Mouse (Mus musculus) heart, embryonic 13.5 days (tissue): ENCODE measurements around the gene Gh. TPM values are rescaled to one million over a fixed set of nuclear protein-coding genes. Genes with fewer than 3 reads are reported as not detected.

Experiments used
- ATAC-seq: fragments of 200-750 bp; cut with Nextera tagmentation; 2 replicates; pipeline ENCODE4 v1.8.0; 2017; ENCODE audit warnings: moderate TSS enrichment; ENCODE audit not compliant: insufficient number of reproducible peaks, low FRiP score, low TSS enrichment; ENCODE audit errors: extremely low read depth
- H3K27ac ChIP-seq: fragments of 300-500 bp; sonication (generic); replicated peaks from 2 replicates; pipeline ENCODE4 v1.5.1; 2015; ENCODE audit warnings: moderate library complexity, mild to moderate bottlenecking, inconsistent platforms
- H3K27me3 ChIP-seq: fragments of 300-500 bp; sonication (generic); replicated peaks from 2 replicates; pipeline ENCODE4 v1.6.1; 2015; ENCODE audit warnings: mild to moderate bottlenecking, inconsistent platforms
- H3K36me3 ChIP-seq: fragments of 300-500 bp; sonication (generic); 2 replicates; pipeline ENCODE4 v1.6.1; 2015; ENCODE audit warnings: mild to moderate bottlenecking, inconsistent platforms
- H3K4me1 ChIP-seq: fragments of 300-500 bp; sonication (generic); 2 replicates; pipeline ENCODE4 v1.6.1; 2015; ENCODE audit warnings: inconsistent platforms
- H3K4me2 ChIP-seq: fragments of 300-500 bp; sonication (generic); 2 replicates; pipeline ENCODE4 v1.6.1; 2015; ENCODE audit warnings: inconsistent platforms, mild to moderate bottlenecking, moderate library complexity
- H3K4me3 ChIP-seq: fragments of 300-500 bp; sonication (generic); 2 replicates; pipeline ENCODE4 v1.5.1; 2015; ENCODE audit warnings: moderate library complexity, mild to moderate bottlenecking, inconsistent platforms
- H3K9ac ChIP-seq: fragments of 300-500 bp; sonication (generic); 2 replicates; pipeline ENCODE4 v1.6.1; 2015; ENCODE audit warnings: inconsistent platforms, mild to moderate bottlenecking, moderate library complexity
- H3K9me3 ChIP-seq: fragments of 300-500 bp; sonication (generic); 2 replicates; pipeline ENCODE4 v1.6.1; 2016; ENCODE audit warnings: inconsistent platforms
- WGBS: fragments of 180-500 bp; shearing (Covaris S2); methylation state at CpG from one replicate; pipeline ENCODE4 v1.1.7; 2015; ENCODE audit warnings: mixed read lengths; 5-methylcytosine and 5-hydroxymethylcytosine counted together
- polyA plus RNA-seq: library from polyadenylated mRNA; unstranded; fragments of >200 nt; fragmentation: Nextera tagmentation; extraction: Ambion mirVana; gene quantifications from 2 replicates; pipeline ENCODE4 v1.2.1, GENCODE M21; 2015

Gh gene
- polyA plus RNA-seq, 1 experiment from 2014 or later = not detected

- no peaks in the 10 kb centered on the region for H3K27me3 ChIP-seq
Observed at GRCm38 (mm10) chr11:106254767-106255166, 46.9 kb downstream of the Gh start.

More at GRCm38 (mm10) chr11:106254767-106255166, 46.9 kb downstream of the Gh start:
- Histone ChIP-seq H3K9ac (peak overlapping the region; percentile 89), H3K27ac (peak overlapping the region; percentile 74; the same call in 1 of the 2 replicates), H3K4me2 (peak overlapping the region; percentile 99), H3K4me1 (peaks cover 25% of the 10 kb centered on the region), H3K4me3 (peak overlapping the region; percentile 80), H3K36me3 (peaks cover 73% of the 10 kb centered on the region), H3K9me3 (no peaks in the 10 kb centered on the region)
- 15% methylated on average over 2 of the region's 2 CpGs for WGBS
- no peak for ATAC-seq

Other genes with a start within 250 kb of the Gh start
- gene Taco1, start 235.8 kb downstream of the Gh start, polyA plus RNA-seq = 9.0 and 11.0 TPM in 2 replicates
- gene Map3k3, start 217.3 kb downstream of the Gh start, polyA plus RNA-seq = 20.5 and 21.3 TPM in 2 replicates
- gene Gm10840, start 141.0 kb downstream of the Gh start, polyA plus RNA-seq = not detected in 2 replicates
- 119 TPM in 2 replicates for gene Limd2, start 141.0 kb downstream of the Gh start, polyA plus RNA-seq
- 18.9 and 20.4 TPM in 2 replicates for gene Strada, start 99.7 kb downstream of the Gh start, polyA plus RNA-seq
- gene Ccdc47, start 85.5 kb downstream of the Gh start, polyA plus RNA-seq = 79.6 and 81.5 TPM in 2 replicates
- gene Ddx42, start 84.9 kb downstream of the Gh start, polyA plus RNA-seq = 43.5 and 46.7 TPM in 2 replicates
- 36.6 and 37.4 TPM in 2 replicates for gene Ftsj3, start 45.8 kb downstream of the Gh start, polyA plus RNA-seq
- gene Psmc5, start 45.7 kb downstream of the Gh start, polyA plus RNA-seq = 229 and 256 TPM in 2 replicates
- gene Smarcd2, start 28.9 kb downstream of the Gh start, polyA plus RNA-seq = 17.9 and 20.4 TPM in 2 replicates
- gene Tcam1, start 25.2 kb downstream of the Gh start, polyA plus RNA-seq = 0.06 and 0.13 TPM in 2 replicates
- 1.2 TPM in 2 replicates for gene Cd79b, start 12.9 kb upstream of the Gh start, polyA plus RNA-seq
- 0.03 and 0.08 TPM in 2 replicates for gene Scn4a, start 51.4 kb upstream of the Gh start, polyA plus RNA-seq
- gene Prr29, start 63.6 kb upstream of the Gh start, polyA plus RNA-seq = 0.15 and 0.27 TPM in 2 replicates
- 77.7 and 86.1 TPM in 2 replicates for gene Icam2, start 86.2 kb upstream of the Gh start, polyA plus RNA-seq
- gene Ern1, start 186.0 kb upstream of the Gh start, polyA plus RNA-seq = 3.9 and 4.3 TPM in 2 replicates